Mouse (Mus musculus): ENCODE results near the gene Epb41l4b.

Epb41l4b gene

DNA sequence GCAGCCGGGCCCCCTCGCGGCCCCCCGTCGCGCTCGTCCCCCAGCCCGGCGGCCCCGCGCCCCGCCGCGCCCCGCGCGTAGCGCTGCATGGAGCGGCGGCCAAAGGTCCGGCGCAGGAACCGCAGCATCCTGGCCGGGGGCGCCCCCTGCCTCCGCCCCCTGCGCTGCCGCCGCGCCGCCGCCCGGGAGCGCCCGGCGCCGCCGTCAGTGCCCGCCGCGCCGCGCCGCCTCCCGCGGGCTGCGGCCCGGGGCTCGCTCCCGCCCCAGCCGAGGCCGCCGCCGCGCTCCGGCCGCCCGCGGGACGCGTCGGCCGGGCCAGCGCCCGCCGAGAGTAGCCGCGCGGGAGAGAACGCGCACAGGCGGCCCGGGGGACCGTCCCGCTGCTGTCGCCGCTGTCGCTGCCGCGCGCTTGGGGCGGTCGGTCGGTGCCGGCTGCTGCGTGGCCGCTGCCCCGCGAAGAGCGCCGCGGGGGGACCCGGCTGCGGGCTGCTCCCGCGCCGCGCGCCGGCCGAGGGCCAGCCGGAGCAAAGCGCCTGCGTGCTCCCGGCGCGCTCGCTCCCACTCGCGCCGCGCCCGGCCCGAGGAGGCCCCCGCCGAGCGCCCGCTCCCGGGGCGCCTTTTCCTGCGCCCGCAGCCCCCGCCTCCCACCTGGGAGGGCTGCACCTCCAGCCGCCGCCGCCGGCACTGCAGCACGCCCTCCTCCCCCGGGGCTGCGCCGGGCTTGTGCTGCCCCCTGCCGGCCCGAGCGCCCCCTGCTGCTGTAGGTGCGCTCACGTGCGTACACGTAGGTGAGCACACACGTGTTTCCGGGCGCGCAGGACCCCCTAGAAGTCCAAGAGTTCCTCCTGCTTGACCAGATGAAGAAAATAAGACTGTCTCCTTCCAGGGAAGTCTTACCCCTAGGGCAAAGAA is at the start of gene Epb41l4b:
Gene Epb41l4b, minus strand, starts transcription at position 412 of the 912 bp plus-strand sequence.
- in situ Hi-C loops (cut with MboI, MseI) = no loop called here

GRCm38 (mm10) chr4:57191543-57192283 is 48.5 kb upstream of the Epb41l4b start:
- in situ Hi-C loops (cut with MboI, MseI) = no loop called here

GRCm38 (mm10) chr4:57189881-57190280 is 46.6 kb upstream of the Epb41l4b start:
- in situ Hi-C loops (cut with MboI, MseI) = no loop called here

DNA sequence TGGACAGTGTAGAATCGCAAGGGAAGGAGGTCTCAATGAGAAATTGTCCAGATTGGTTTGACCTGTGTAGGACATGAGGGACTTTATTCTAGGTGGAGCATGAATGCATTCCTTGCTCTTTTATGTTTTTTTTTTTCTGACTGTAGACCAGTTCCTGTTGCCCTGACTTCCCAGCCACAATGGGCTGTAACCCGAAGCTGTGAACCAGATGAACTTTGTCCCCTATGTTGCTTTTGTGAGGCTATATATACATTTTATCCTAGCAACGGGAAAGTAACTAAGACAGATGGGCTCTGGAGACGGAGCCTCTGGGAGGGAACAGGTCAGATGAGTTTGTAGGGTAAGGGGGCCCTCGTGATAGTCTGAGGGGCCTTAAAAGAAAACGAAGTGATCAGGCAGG is 42.8 kb upstream of the Epb41l4b start:
- in situ Hi-C loops (cut with MboI, MseI) = no loop called here

DNA sequence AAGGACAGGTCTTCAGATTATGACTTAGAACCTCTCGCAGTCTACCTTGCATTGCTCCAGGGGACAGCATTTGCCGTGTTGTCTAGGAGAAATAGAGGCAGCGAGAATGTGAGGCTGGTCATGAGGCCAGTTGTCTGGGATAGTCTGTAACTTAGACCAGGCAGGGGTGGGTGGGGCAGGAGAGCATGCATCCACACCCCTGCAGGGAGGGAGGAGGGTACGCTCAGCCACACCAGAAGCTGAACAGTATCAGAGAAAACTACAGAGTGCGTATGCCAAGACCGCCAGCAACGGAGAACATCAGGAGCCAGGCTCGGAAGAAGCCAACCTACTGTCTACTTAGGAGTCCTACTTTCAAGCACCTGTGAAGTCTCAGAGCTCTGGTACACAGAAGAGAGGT is 42.2 kb upstream of the Epb41l4b start:
- in situ Hi-C loops (cut with MboI, MseI) = no loop called here

DNA sequence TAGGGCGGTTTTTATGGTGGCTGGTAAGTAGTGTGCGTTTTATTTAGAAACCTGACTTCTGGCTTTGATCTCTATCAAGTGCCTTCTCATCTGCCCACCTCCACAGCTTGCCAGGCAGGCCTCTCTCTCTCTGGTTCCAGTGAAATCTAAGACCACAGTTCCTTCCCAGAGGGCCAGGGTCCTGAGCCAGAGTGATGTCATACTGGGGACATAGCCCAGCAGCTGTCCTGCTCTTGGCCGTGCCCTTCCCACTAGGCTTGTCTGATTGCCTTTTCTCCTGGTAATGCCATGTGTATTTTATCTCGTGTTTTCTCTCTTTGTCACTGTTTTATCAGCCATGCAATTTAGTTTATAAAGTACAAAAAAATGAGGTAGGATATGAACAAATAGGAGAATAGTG is 40.3 kb upstream of the Epb41l4b start:
- in situ Hi-C loops (cut with MboI, MseI) = no loop called here

DNA sequence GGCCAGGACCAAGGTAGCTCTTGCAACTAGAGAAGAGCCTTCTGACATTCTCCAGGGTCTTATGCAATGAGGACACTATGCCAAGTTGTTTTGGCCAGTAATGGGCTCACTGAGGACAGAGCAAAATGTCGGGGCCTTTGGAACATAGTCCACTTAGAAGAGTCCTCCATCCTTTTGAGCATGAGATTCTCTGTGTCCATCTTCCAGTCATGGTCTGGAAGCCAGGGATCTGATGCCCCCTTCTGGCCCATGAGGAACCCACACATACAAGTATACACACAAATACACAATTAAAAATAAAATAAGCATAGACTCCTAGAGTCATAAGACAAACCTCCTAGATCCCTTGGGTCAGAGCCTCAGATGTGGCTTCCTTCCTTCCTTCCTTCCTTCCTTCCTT is 38.3 kb upstream of the Epb41l4b start:
- in situ Hi-C loops (cut with MboI, MseI) = no loop called here

GRCm38 (mm10) chr4:57178881-57179280 is 35.6 kb upstream of the Epb41l4b start:
- in situ Hi-C loops (cut with MboI, MseI) = no loop called here

- in situ Hi-C loops (cut with MboI, MseI) = no loop called here
These were observed 32.1 kb upstream of the Epb41l4b start for GRCm38 (mm10) chr4:57175329-57175728.

DNA sequence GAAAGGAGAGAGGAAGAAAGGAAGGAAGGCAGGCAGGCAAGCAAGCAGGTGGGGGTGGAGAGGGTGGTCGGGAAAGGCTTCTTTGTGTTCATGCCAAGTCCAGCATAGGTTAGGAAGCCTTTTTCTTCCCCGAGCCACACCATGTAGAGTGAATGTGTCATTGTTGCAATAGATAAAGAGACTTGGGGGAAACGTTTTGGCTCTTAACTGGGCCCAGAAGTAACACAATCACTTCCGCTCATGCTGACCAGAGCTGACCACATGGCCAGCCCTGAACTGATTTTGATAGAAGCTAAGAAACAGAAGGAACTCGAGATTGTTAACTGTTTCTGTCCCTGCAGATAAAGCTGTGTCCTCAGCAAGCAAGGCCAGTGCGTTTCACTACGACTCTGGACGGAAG is 29.6 kb upstream of the Epb41l4b start:
- in situ Hi-C loops (cut with MboI, MseI) = no loop called here

- in situ Hi-C loops (cut with MboI, MseI) = no loop called here
These were observed 28.6 kb upstream of the Epb41l4b start for GRCm38 (mm10) chr4:57171817-57172216.

- in situ Hi-C loops (cut with MboI, MseI) = loop anchor here (10.0 kb wide), 1 partner anchor 154 kb away; no protein-coding TSS in a partner anchor
These were observed 25.4 kb upstream of the Epb41l4b start for GRCm38 (mm10) chr4:57168680-57169079.

DNA sequence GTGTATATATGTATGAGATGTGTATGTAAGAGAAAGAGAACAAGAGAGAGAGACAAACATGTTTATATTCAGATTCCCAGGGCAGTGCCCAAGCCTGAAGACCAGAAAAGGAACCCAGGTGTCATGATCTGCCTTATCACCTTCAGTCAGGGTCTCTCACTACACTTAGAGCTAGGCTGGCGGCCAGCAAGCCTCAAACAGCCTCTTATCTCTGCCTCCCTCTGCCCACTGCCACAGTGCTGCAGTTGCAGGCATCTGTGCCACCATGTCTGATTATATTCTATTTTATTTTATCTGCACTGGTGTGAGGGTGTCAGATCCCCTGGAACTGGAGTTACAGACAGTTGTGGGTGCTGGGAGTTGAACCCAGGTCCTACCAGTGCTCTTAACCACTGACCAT is 25.0 kb upstream of the Epb41l4b start:
- in situ Hi-C loops (cut with MboI, MseI) = loop anchor here (10.0 kb wide), 1 partner anchor 153 kb away; no protein-coding TSS in a partner anchor

DNA sequence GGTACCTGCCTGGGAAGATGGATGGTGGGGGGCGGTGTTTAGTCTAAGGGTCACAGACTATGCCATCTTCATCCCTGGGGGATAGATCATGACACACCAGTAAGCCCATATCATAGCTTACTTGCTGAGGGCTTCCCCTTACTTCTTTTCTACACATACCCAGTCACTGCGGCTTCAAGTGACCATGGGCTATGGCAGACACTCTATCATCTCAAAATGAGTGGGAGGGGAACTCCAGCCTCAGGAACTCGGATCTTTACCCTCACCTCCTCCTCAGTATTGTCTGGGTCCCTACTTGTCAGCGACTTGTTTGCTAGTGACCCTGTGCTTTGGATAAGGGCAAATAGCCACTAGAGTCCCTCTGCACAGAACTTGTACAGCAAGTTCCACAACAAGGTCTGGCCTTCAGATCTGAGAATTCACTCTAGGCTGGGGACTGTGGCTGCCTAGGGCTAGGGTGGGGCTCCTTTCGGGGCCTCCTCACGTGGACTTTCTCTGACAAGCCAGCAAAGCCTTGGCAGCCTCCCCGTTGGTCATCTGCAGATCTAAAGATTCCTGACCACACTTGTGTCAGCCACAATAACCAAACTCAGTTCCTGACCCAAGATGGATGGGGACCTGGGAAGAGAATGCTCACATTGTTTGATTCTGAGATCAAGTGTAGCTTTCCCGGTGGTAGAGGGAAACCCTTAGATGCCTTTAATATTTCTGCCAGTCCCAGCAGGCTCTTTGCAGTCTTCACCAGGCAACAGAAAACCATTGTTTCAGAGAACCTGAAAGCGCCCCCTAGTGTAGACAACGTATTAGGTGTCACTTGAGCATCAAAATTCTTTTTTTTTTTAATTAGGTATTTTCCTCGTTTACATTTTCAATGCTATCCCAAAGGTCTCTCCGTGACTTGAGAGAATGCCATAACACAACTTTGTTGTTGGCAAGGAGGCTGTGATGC is 24.0 kb upstream of the Epb41l4b start:
- in situ Hi-C loops (cut with MboI, MseI) = loop anchor here (10.0 kb wide), 1 partner anchor 152 kb away; no protein-coding TSS in a partner anchor

- in situ Hi-C loops (cut with MboI, MseI) = loop anchor here (10.0 kb wide), 1 partner anchor 151 kb away; no protein-coding TSS in a partner anchor
These were observed 22.4 kb upstream of the Epb41l4b start for GRCm38 (mm10) chr4:57165654-57166053.

DNA sequence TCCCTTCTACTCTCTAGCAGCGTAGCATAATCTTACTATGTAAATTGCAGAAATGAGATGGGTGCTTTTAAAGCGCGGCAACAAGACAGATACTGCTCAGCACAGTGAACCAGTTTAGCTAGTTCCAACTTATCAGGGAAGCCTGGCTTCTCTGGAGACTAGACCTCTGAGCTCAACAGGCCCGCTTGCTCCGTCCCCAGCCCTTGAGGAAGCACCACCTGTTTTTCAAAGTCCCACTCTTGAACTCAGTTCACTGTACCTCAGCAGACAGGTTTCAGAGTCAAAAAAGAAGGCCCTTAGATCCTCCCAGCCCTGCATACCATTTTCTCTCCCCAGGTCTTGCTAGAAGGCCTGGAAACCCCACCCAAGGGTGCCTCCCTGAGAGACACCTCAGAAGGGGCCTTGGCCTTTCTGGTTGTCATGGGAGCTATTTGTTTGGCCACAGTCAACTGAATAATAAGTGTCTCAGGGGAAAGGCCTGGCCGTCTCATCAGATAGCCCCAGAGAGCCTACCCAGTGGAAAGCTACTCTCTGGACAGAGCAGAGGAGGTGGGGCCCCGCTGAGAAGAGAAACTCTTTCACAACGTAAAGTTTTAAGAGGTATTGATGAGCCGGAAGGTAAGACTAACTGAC is 21.5 kb upstream of the Epb41l4b start:
- in situ Hi-C loops (cut with MboI, MseI) = loop anchor here (10.0 kb wide), 1 partner anchor 150 kb away; no protein-coding TSS in a partner anchor

- in situ Hi-C loops (cut with MboI, MseI) = loop anchor here (10.0 kb wide), 1 partner anchor 148 kb away; no protein-coding TSS in a partner anchor
These were observed 19.8 kb upstream of the Epb41l4b start for GRCm38 (mm10) chr4:57162789-57163722.

GRCm38 (mm10) chr4:57160571-57160970 is 17.3 kb upstream of the Epb41l4b start:
- in situ Hi-C loops (cut with MboI, MseI) = loop anchor here (10.0 kb wide), 1 partner anchor 146 kb away; no protein-coding TSS in a partner anchor

- in situ Hi-C loops (cut with MboI, MseI) = loop anchor here (10.0 kb wide), 1 partner anchor 412 kb away; the partner anchor contains the start of genes Actl7a, Actl7b and Gm26657
These were observed 13.4 kb upstream of the Epb41l4b start for GRCm38 (mm10) chr4:57156549-57157169.
